Mouse (Mus musculus): ENCODE measurements at regions not wholly inside any gene's neighbourhood (a gene's known extent, or its start where the extent isn't known, plus 50 kb on each side); places are given as distances from the start of the nearest gene placed in this dataset.

- DNase-seq (ENCODE audit: low spot score) (no peak), ATAC-seq (ENCODE audit: low read depth) (no peak)
- H3K4me2 ChIP-seq (ENCODE audit: low read depth, low read length), result no peak overlapping the region
- H3K27me3 ChIP-seq (replicated peaks; ENCODE audit: control insufficient read depth, insufficient read depth, low read length), result no peaks in the 10 kb centered on the region
- no peak overlapping the region for H3K9ac ChIP-seq (ENCODE audit: low read depth, low read length)
- H3K27ac ChIP-seq (replicated peaks; ENCODE audit: low read depth, low read length), result no peak overlapping the region
- H3K4me3 ChIP-seq (ENCODE audit: low read depth, low read length), result no peak overlapping the region
- H3K36me3 ChIP-seq (ENCODE audit: control insufficient read depth, insufficient read depth, low read length), result no peaks in the 10 kb centered on the region
- 0 out of 2 replicates have a peak, but pooled peaks cover 8% of the 10 kb centered on the region for H3K9me3 ChIP-seq (ENCODE audit: control insufficient read depth, low read length)
- 61% methylated on average over 9 of the region's 9 CpGs for WGBS
- H3K4me1 ChIP-seq (ENCODE audit: control insufficient read depth, insufficient read depth, low read length), result no peaks in the 10 kb centered on the region
These were observed 172.7 kb upstream of the Fstl4 start for GRCm38 (mm10) chr11:52591596-52592180.

- Histone ChIP-seq H3K9me3 (ENCODE audit: control insufficient read depth, low read length) (0 out of 2 replicates have a peak, but pooled peaks cover 11% of the 10 kb centered on the region), H3K4me3 (ENCODE audit: low read depth, low read length) (no peak overlapping the region), H3K36me3 (ENCODE audit: control insufficient read depth, insufficient read depth, low read length) (no peaks in the 10 kb centered on the region), H3K4me1 (ENCODE audit: control insufficient read depth, insufficient read depth, low read length) (no peaks in the 10 kb centered on the region), H3K9ac (ENCODE audit: low read depth, low read length) (no peak overlapping the region), H3K4me2 (ENCODE audit: low read depth, low read length) (no peak overlapping the region), H3K27ac (replicated peaks; ENCODE audit: low read depth, low read length) (no peak overlapping the region), H3K27me3 (replicated peaks; ENCODE audit: control insufficient read depth, insufficient read depth, low read length) (no peaks in the 10 kb centered on the region)
- no peak for DNase-seq (ENCODE audit: low spot score)
- WGBS, result 80% methylated on average over 4 of the region's 4 CpGs
- ATAC-seq (ENCODE audit: low read depth), result no peak
These were observed 170.3 kb upstream of the Fstl4 start for GRCm38 (mm10) chr11:52594092-52594491.

- Histone ChIP-seq H3K9me3 (ENCODE audit: control insufficient read depth, low read length) (0 out of 2 replicates have a peak, but pooled peaks cover 3% of the 10 kb centered on the region), H3K9ac (ENCODE audit: low read depth, low read length) (no peak overlapping the region), H3K36me3 (ENCODE audit: control insufficient read depth, insufficient read depth, low read length) (no peaks in the 10 kb centered on the region), H3K27me3 (replicated peaks; ENCODE audit: control insufficient read depth, insufficient read depth, low read length) (no peaks in the 10 kb centered on the region), H3K4me1 (ENCODE audit: control insufficient read depth, insufficient read depth, low read length) (no peaks in the 10 kb centered on the region), H3K4me3 (ENCODE audit: low read depth, low read length) (no peak overlapping the region), H3K27ac (replicated peaks; ENCODE audit: low read depth, low read length) (no peak overlapping the region), H3K4me2 (ENCODE audit: low read depth, low read length) (no peak overlapping the region)
- ATAC-seq (ENCODE audit: low read depth), result no peak
- no peak for DNase-seq (ENCODE audit: low spot score)
- 87% methylated on average over 6 of the region's 6 CpGs for WGBS
These were observed 163.2 kb upstream of the Fstl4 start for GRCm38 (mm10) chr11:52601196-52601595.

GRCm38 (mm10) chr11:52602061-52602561 lies 162.3 kb upstream of the Fstl4 start:
- 0 out of 2 replicates have a peak, but pooled peaks cover 3% of the 10 kb centered on the region for H3K9me3 ChIP-seq (ENCODE audit: control insufficient read depth, low read length)
- DNase-seq (ENCODE audit: low spot score) (no peak), ATAC-seq (ENCODE audit: low read depth) (no peak)
- no peak overlapping the region for H3K4me3 ChIP-seq (ENCODE audit: low read depth, low read length)
- no peaks in the 10 kb centered on the region for H3K36me3 ChIP-seq (ENCODE audit: control insufficient read depth, insufficient read depth, low read length)
- H3K27ac ChIP-seq (replicated peaks; ENCODE audit: low read depth, low read length), result no peak overlapping the region
- no peak overlapping the region for H3K4me2 ChIP-seq (ENCODE audit: low read depth, low read length)
- H3K4me1 ChIP-seq (ENCODE audit: control insufficient read depth, insufficient read depth, low read length), result no peaks in the 10 kb centered on the region
- no peak overlapping the region for H3K9ac ChIP-seq (ENCODE audit: low read depth, low read length)
- no peaks in the 10 kb centered on the region for H3K27me3 ChIP-seq (replicated peaks; ENCODE audit: control insufficient read depth, insufficient read depth, low read length)
- 80% methylated on average over 13 of the region's 15 CpGs for WGBS

GRCm38 (mm10) chr11:52602796-52603195 lies 161.6 kb upstream of the Fstl4 start:
- 74% methylated on average over 5 of the region's 5 CpGs for WGBS

GRCm38 (mm10) chr11:52610681-52611165 lies 153.7 kb upstream of the Fstl4 start:
- Histone ChIP-seq H3K4me3 (ENCODE audit: low read depth, low read length) (no peak overlapping the region), H3K9me3 (ENCODE audit: control insufficient read depth, low read length) (peaks cover 9% of the 10 kb centered on the region), H3K27ac (replicated peaks; ENCODE audit: low read depth, low read length) (no peak overlapping the region), H3K36me3 (ENCODE audit: control insufficient read depth, insufficient read depth, low read length) (no peaks in the 10 kb centered on the region), H3K4me1 (ENCODE audit: control insufficient read depth, insufficient read depth, low read length) (no peaks in the 10 kb centered on the region), H3K9ac (ENCODE audit: low read depth, low read length) (no peak overlapping the region), H3K27me3 (replicated peaks; ENCODE audit: control insufficient read depth, insufficient read depth, low read length) (no peaks in the 10 kb centered on the region), H3K4me2 (ENCODE audit: low read depth, low read length) (no peak overlapping the region)
- 94% methylated on average over 1 of the region's 1 CpGs for whole genome bisulfite sequencing
- ATAC-seq (ENCODE audit: low read depth) (no peak), DNase-seq (ENCODE audit: low spot score) (no peak)

More at GRCm38 (mm10) chr11:52602796-52603195, 161.6 kb upstream of the Fstl4 start:
- H3K27ac ChIP-seq (replicated peaks; ENCODE audit: low read depth, low read length), result no peak overlapping the region
- H3K4me1 ChIP-seq (ENCODE audit: control insufficient read depth, insufficient read depth, low read length), result no peaks in the 10 kb centered on the region
- H3K4me3 ChIP-seq (ENCODE audit: low read depth, low read length), result no peak overlapping the region
- DNase-seq (ENCODE audit: low spot score) (peak; percentile 11), ATAC-seq (ENCODE audit: low read depth) (no peak)
- no peaks in the 10 kb centered on the region for H3K27me3 ChIP-seq (replicated peaks; ENCODE audit: control insufficient read depth, insufficient read depth, low read length)
- 0 out of 2 replicates have a peak, but pooled peaks cover 3% of the 10 kb centered on the region for H3K9me3 ChIP-seq (ENCODE audit: control insufficient read depth, low read length)
- no peak overlapping the region for H3K4me2 ChIP-seq (ENCODE audit: low read depth, low read length)
- no peak overlapping the region for H3K9ac ChIP-seq (ENCODE audit: low read depth, low read length)
- no peaks in the 10 kb centered on the region for H3K36me3 ChIP-seq (ENCODE audit: control insufficient read depth, insufficient read depth, low read length)

- Histone ChIP-seq H3K9ac (ENCODE audit: low read depth, low read length) (no peak overlapping the region), H3K4me2 (ENCODE audit: low read depth, low read length) (no peak overlapping the region), H3K9me3 (ENCODE audit: control insufficient read depth, low read length) (no peaks in the 10 kb centered on the region), H3K4me3 (ENCODE audit: low read depth, low read length) (no peak overlapping the region), H3K36me3 (ENCODE audit: control insufficient read depth, insufficient read depth, low read length) (no peaks in the 10 kb centered on the region), H3K4me1 (ENCODE audit: control insufficient read depth, insufficient read depth, low read length) (peaks cover 8% of the 10 kb centered on the region; the same call in 1 of the 2 replicates), H3K27ac (replicated peaks; ENCODE audit: low read depth, low read length) (no peak overlapping the region), H3K27me3 (replicated peaks; ENCODE audit: control insufficient read depth, insufficient read depth, low read length) (no peaks in the 10 kb centered on the region; the same call in 1 of the 2 replicates)
- 75% methylated on average over 4 of the region's 4 CpGs for WGBS
- DNase-seq (ENCODE audit: low spot score), result no peak
- no peak for ATAC-seq (ENCODE audit: low read depth)
These were observed 148.8 kb upstream of the Fstl4 start for GRCm38 (mm10) chr11:52615622-52616021.

DNA sequence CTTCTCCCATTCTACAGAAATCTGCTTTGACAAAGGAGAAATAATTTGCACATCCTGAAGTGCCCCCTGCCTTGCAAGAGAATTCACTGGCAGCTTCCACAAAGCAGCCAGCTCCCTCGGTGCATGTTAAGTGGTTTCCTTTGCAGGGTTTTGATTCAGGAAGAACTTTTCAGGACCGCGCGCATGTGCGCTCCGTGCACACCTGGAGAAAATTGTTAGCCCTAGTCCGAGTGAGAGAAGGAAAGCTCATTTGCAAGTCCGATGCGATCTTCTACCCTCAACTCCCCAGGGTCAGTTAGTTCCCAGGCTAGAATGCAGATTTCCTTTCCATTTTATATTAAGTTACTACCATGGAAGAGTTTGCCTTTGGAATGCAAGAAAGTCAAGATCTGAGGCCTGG lies 145.8 kb upstream of the Fstl4 start:
- Histone ChIP-seq H3K27me3 (replicated peaks; ENCODE audit: control insufficient read depth, insufficient read depth, low read length) (no peaks in the 10 kb centered on the region; the same call in 1 of the 2 replicates), H3K9ac (ENCODE audit: low read depth, low read length) (no peak overlapping the region), H3K4me2 (ENCODE audit: low read depth, low read length) (no peak overlapping the region), H3K27ac (replicated peaks; ENCODE audit: low read depth, low read length) (no peak overlapping the region), H3K36me3 (ENCODE audit: control insufficient read depth, insufficient read depth, low read length) (no peaks in the 10 kb centered on the region), H3K4me1 (ENCODE audit: control insufficient read depth, insufficient read depth, low read length) (peaks cover 8% of the 10 kb centered on the region; the same call in 1 of the 2 replicates), H3K4me3 (ENCODE audit: low read depth, low read length) (no peak overlapping the region), H3K9me3 (ENCODE audit: control insufficient read depth, low read length) (no peaks in the 10 kb centered on the region)
- ATAC-seq (ENCODE audit: low read depth) (no peak), DNase-seq (ENCODE audit: low spot score) (no peak)
- 31% methylated on average over 9 of the region's 9 CpGs for WGBS

GRCm38 (mm10) chr11:52622861-52623260 lies 141.6 kb upstream of the Fstl4 start:
- Histone ChIP-seq H3K4me1 (ENCODE audit: control insufficient read depth, insufficient read depth, low read length) (peaks cover 8% of the 10 kb centered on the region; the same call in 1 of the 2 replicates), H3K27me3 (replicated peaks; ENCODE audit: control insufficient read depth, insufficient read depth, low read length) (no peaks in the 10 kb centered on the region; the same call in 1 of the 2 replicates), H3K36me3 (ENCODE audit: control insufficient read depth, insufficient read depth, low read length) (no peaks in the 10 kb centered on the region), H3K4me2 (ENCODE audit: low read depth, low read length) (no peak overlapping the region), H3K9ac (ENCODE audit: low read depth, low read length) (no peak overlapping the region), H3K9me3 (ENCODE audit: control insufficient read depth, low read length) (no peaks in the 10 kb centered on the region), H3K27ac (replicated peaks; ENCODE audit: low read depth, low read length) (no peak overlapping the region), H3K4me3 (ENCODE audit: low read depth, low read length) (no peak overlapping the region)
- no peak for DNase-seq (ENCODE audit: low spot score)
- ATAC-seq (ENCODE audit: low read depth), result no peak
- WGBS, result 62% methylated on average over 4 of the region's 4 CpGs
